Mouse (Mus musculus): ENCODE results near the gene Zfp512b. TPM values are rescaled to one million over a fixed set of nuclear protein-coding genes. Genes with fewer than 3 reads are reported as not detected.

Zfp512b gene
- polyA plus RNA-seq (2015; fragmentation: Nextera tagmentation; extraction: Ambion mirVana), result 70.9 and 81.1 TPM in 2 replicates

- H3K36me3 ChIP-seq, result peaks cover 30% of the 10 kb centered on the region
- H3K9ac ChIP-seq, result peak within 1 kb of the TSS; percentile 96
- H3K9me3 ChIP-seq, result no peaks in the 10 kb centered on the region
- H3K27ac ChIP-seq, result peak within 1 kb of the TSS; percentile 84
- H3K4me2 ChIP-seq, result peak within 1 kb of the TSS; percentile 88
- peak; percentile 77 for ATAC-seq (ENCODE audit: insufficient number of reproducible peaks, insufficient read depth, low FRiP score, low TSS enrichment, low read depth)
- WGBS, result under 1% methylated on average over 87 of the region's 97 CpGs
- H3K27me3 ChIP-seq, result peaks cover 2% of the 10 kb centered on the region; the same call in 1 of the 2 replicates
- H3K4me1 ChIP-seq, result peaks cover 18% of the 10 kb centered on the region
- H3K4me3 ChIP-seq, result peak within 1 kb of the TSS; percentile 97
These were observed at the start of gene Zfp512b for GRCm38 (mm10) chr2:181592231-181593041. TSS of gene Zfp512b (minus strand) at chr2:181592803.

GRCm38 (mm10) chr2:181635865-181636264 is 43.3 kb upstream of the Zfp512b start:
- ATAC-seq (ENCODE audit: insufficient number of reproducible peaks, insufficient read depth, low FRiP score, low TSS enrichment, low read depth), result no peak
- Histone ChIP-seq H3K4me2 (no peak overlapping the region), H3K4me1 (no peaks in the 10 kb centered on the region), H3K4me3 (no peak overlapping the region), H3K27ac (no peak overlapping the region), H3K36me3 (peaks cover 83% of the 10 kb centered on the region), H3K9ac (no peak overlapping the region), H3K9me3 (no peaks in the 10 kb centered on the region), H3K27me3 (no peaks in the 10 kb centered on the region)
- WGBS, result 87% methylated on average over 3 of the region's 3 CpGs

- no peak overlapping the region for H3K27ac ChIP-seq
- no peaks in the 10 kb centered on the region for H3K27me3 ChIP-seq
- 95% methylated on average over 6 of the region's 6 CpGs for WGBS
- no peaks in the 10 kb centered on the region for H3K4me1 ChIP-seq
- H3K4me3 ChIP-seq, result no peak overlapping the region
- H3K9me3 ChIP-seq, result no peaks in the 10 kb centered on the region
- no peak overlapping the region for H3K4me2 ChIP-seq
- ATAC-seq (ENCODE audit: insufficient number of reproducible peaks, insufficient read depth, low FRiP score, low TSS enrichment, low read depth), result no peak
- no peak overlapping the region for H3K9ac ChIP-seq
- peaks cover 71% of the 10 kb centered on the region for H3K36me3 ChIP-seq
These were observed 40.0 kb upstream of the Zfp512b start for GRCm38 (mm10) chr2:181632624-181633023.

GRCm38 (mm10) chr2:181628471-181628870 is 35.9 kb upstream of the Zfp512b start:
- peaks cover 56% of the 10 kb centered on the region for H3K36me3 ChIP-seq
- no peak for ATAC-seq (ENCODE audit: insufficient number of reproducible peaks, insufficient read depth, low FRiP score, low TSS enrichment, low read depth)
- no peaks in the 10 kb centered on the region for H3K9me3 ChIP-seq
- no peaks in the 10 kb centered on the region for H3K4me1 ChIP-seq
- no peaks in the 10 kb centered on the region for H3K27me3 ChIP-seq
- H3K27ac ChIP-seq, result no peak overlapping the region
- no peak overlapping the region for H3K9ac ChIP-seq
- no peak overlapping the region for H3K4me3 ChIP-seq
- no peak overlapping the region for H3K4me2 ChIP-seq

- H3K9ac ChIP-seq, result no peak overlapping the region
- H3K27ac ChIP-seq, result no peak overlapping the region
- ATAC-seq (ENCODE audit: insufficient number of reproducible peaks, insufficient read depth, low FRiP score, low TSS enrichment, low read depth), result no peak
- no peak overlapping the region for H3K4me2 ChIP-seq
- no peaks in the 10 kb centered on the region for H3K9me3 ChIP-seq
- H3K4me1 ChIP-seq, result no peaks in the 10 kb centered on the region
- no peaks in the 10 kb centered on the region for H3K27me3 ChIP-seq
- peaks cover 63% of the 10 kb centered on the region for H3K36me3 ChIP-seq
- no peak overlapping the region for H3K4me3 ChIP-seq
These were observed 30.8 kb upstream of the Zfp512b start for GRCm38 (mm10) chr2:181623401-181623800.

GRCm38 (mm10) chr2:181618761-181619495 is 26.3 kb upstream of the Zfp512b start:
- H3K4me1 ChIP-seq, result no peaks in the 10 kb centered on the region
- ATAC-seq (ENCODE audit: insufficient number of reproducible peaks, insufficient read depth, low FRiP score, low TSS enrichment, low read depth), result no peak

GRCm38 (mm10) chr2:181602367-181602766 is 9.8 kb upstream of the Zfp512b start:
- Histone ChIP-seq H3K9me3 (no peaks in the 10 kb centered on the region), H3K9ac (no peak overlapping the region), H3K4me2 (peak overlapping the region; percentile 85), H3K27ac (no peak overlapping the region), H3K36me3 (peaks cover 4% of the 10 kb centered on the region; the same call in 1 of the 2 replicates), H3K4me1 (peaks cover 35% of the 10 kb centered on the region), H3K27me3 (peaks cover 29% of the 10 kb centered on the region), H3K4me3 (peak overlapping the region; percentile 93)
- 74% methylated on average over 4 of the region's 4 CpGs for WGBS
- no peak for ATAC-seq (ENCODE audit: insufficient number of reproducible peaks, insufficient read depth, low FRiP score, low TSS enrichment, low read depth)

More at GRCm38 (mm10) chr2:181618761-181619495, 26.3 kb upstream of the Zfp512b start:
- no peak overlapping the region for H3K9ac ChIP-seq
- no peak overlapping the region for H3K4me2 ChIP-seq
- 80% methylated on average over 5 of the region's 5 CpGs for WGBS
- no peak overlapping the region for H3K4me3 ChIP-seq
- H3K36me3 ChIP-seq, result peaks cover 54% of the 10 kb centered on the region
- no peak overlapping the region for H3K27ac ChIP-seq
- no peaks in the 10 kb centered on the region for H3K9me3 ChIP-seq
- H3K27me3 ChIP-seq, result no peaks in the 10 kb centered on the region

- Histone ChIP-seq H3K4me1 (peaks cover 35% of the 10 kb centered on the region), H3K27me3 (peaks cover 30% of the 10 kb centered on the region), H3K36me3 (peaks cover 4% of the 10 kb centered on the region; the same call in 1 of the 2 replicates), H3K4me2 (peak overlapping the region; percentile 85), H3K4me3 (peak overlapping the region; percentile 93), H3K9ac (peak overlapping the region; percentile 89), H3K27ac (no peak overlapping the region; the same call in 1 of the 2 replicates), H3K9me3 (no peaks in the 10 kb centered on the region)
- no peak for ATAC-seq (ENCODE audit: insufficient number of reproducible peaks, insufficient read depth, low FRiP score, low TSS enrichment, low read depth)
- 25% methylated on average over 10 of the region's 10 CpGs for WGBS
These were observed 9.1 kb upstream of the Zfp512b start for GRCm38 (mm10) chr2:181601751-181602145.

GRCm38 (mm10) chr2:181600828-181601750 is 8.5 kb upstream of the Zfp512b start:
- ATAC-seq (ENCODE audit: insufficient number of reproducible peaks, insufficient read depth, low FRiP score, low TSS enrichment, low read depth), result peak; percentile 88
- peak overlapping the region; percentile 85 for H3K4me2 ChIP-seq
- 1% methylated on average over 57 of the region's 57 CpGs for WGBS
- H3K4me3 ChIP-seq, result peak overlapping the region; percentile 93
- H3K4me1 ChIP-seq, result peaks cover 35% of the 10 kb centered on the region
- H3K27me3 ChIP-seq, result peaks cover 30% of the 10 kb centered on the region
- peak overlapping the region; percentile 89 for H3K9ac ChIP-seq
- H3K36me3 ChIP-seq, result peaks cover 4% of the 10 kb centered on the region; the same call in 1 of the 2 replicates
- no peaks in the 10 kb centered on the region for H3K9me3 ChIP-seq
- peak overlapping the region; percentile 86 for H3K27ac ChIP-seq

- 61% methylated on average over 6 of the region's 6 CpGs for WGBS
- Histone ChIP-seq H3K4me3 (peak overlapping the region; percentile 93), H3K27me3 (peaks cover 30% of the 10 kb centered on the region), H3K9ac (peak overlapping the region; percentile 89), H3K4me2 (peak overlapping the region; percentile 85), H3K9me3 (no peaks in the 10 kb centered on the region), H3K4me1 (peaks cover 35% of the 10 kb centered on the region), H3K27ac (no peak overlapping the region), H3K36me3 (no peaks in the 10 kb centered on the region)
- ATAC-seq (ENCODE audit: insufficient number of reproducible peaks, insufficient read depth, low FRiP score, low TSS enrichment, low read depth), result no peak
These were observed 7.7 kb upstream of the Zfp512b start for GRCm38 (mm10) chr2:181600226-181600758.
